11 mouse cellular contexts compared by ENCODE assay signal in genomic region chr5:64030281-64030960, GRCm38 (mm10).
DNase-seq lines count a peak whose midpoint lies in the region; ATAC-seq and TF ChIP-seq lines count a peak whose summit lies in the region.
"Had no signal": no experiment of that assay in that cellular context is flagged by ENCODE, and none has a peak within 500 bp of the region (broad histone marks: within the 10 kb centered on the region; RNA-seq: fewer than 3 reads in every experiment).

No protein-coding gene starts in this region.

- TF ChIP-seq POLR2A in lung, adult 2 months (IDR thresholded peaks at IDR 0.05; ENCODE audit: borderline replicate concordance, extremely low read depth, low read depth, low read length) = no peak

- 92% methylated on average over 6 of the region's 8 CpGs for WGBS in lung, embryonic 16.5 days
- 89% methylated on average over 7 of the region's 8 CpGs for WGBS in lung, adult 2 months

- TF ChIP-seq CTCF in lung, adult 2 months (IDR thresholded peaks at IDR 0.05; ENCODE audit: insufficient read depth, low read length) = no peak

- H3K9ac ChIP-seq in lung, embryonic 16.5 days (ENCODE audit: low read length) = no peak overlapping the region
- H3K9ac ChIP-seq: hindbrain, embryonic 12.5 days had no signal

- no peak overlapping the region for H3K4me2 ChIP-seq in lung, embryonic 16.5 days (ENCODE audit: low read depth, low read length)
- H3K4me2 ChIP-seq: hindbrain, embryonic 12.5 days had no signal

- no peak overlapping the region for H3K4me3 ChIP-seq in lung, embryonic 16.5 days (ENCODE audit: low read length)
- no peak overlapping the region for H3K4me3 ChIP-seq in lung, adult 2 months (replicated peaks; ENCODE audit: extremely low read depth, low read depth, low read length)
- H3K4me3 ChIP-seq: erythroblast, embryonic 14.5 days; hindbrain, embryonic 12.5 days had no signal

- H3K27ac ChIP-seq in lung, embryonic 16.5 days (ENCODE audit: low read length) = peak overlapping the region; percentile 22; the same call in 1 of the 2 replicates
- H3K27ac ChIP-seq: hindbrain, embryonic 12.5 days had no signal

- H3K36me3 ChIP-seq in lung, embryonic 16.5 days (ENCODE audit: control insufficient read depth, insufficient read depth, low read length) = no peaks in the 10 kb centered on the region
- H3K36me3 ChIP-seq: hindbrain, embryonic 12.5 days had no signal

- no peaks in the 10 kb centered on the region for H3K27me3 ChIP-seq in lung, embryonic 16.5 days (ENCODE audit: control insufficient read depth, insufficient read depth, low read depth, low read length)
- H3K27me3 ChIP-seq: hindbrain, embryonic 12.5 days had no signal

- peaks cover 3% of the 10 kb centered on the region; the same call in 1 of the 2 replicates for H3K4me1 ChIP-seq in lung, embryonic 16.5 days (replicated peaks; ENCODE audit: control insufficient read depth, insufficient read depth, low read length)
- peaks cover 4% of the 10 kb centered on the region; the same call in 1 of the 2 replicates for H3K4me1 ChIP-seq in lung, adult 2 months (ENCODE audit: control insufficient read depth, insufficient read depth, low read length)
- H3K4me1 ChIP-seq: hindbrain, embryonic 12.5 days had no signal

- H3K9me3 ChIP-seq in lung, embryonic 16.5 days (ENCODE audit: control insufficient read depth, low read length) = no peaks in the 10 kb centered on the region
- H3K9me3 ChIP-seq: hindbrain, embryonic 12.5 days had no signal

- DNase-seq in cerebellum, adult 11-12 months = peak; percentile 50
- no peak for DNase-seq in cerebellum, postnatal 4 days (ENCODE audit: low spot score in 2 of 2)
- DNase-seq in lung, adult 2 months = no peak
- DNase-seq in neural tube, embryonic 10.5 days (ENCODE audit: extremely low spot score, low spot score) = no peak
- DNase-seq in adrenal gland, postnatal 25 days = no peak

- ATAC-seq in lung, embryonic 16.5 days (ENCODE audit: low read depth) = no peak
- ATAC-seq in inflammation-experienced regulatory T-cells, adult 6 months = peak; percentile 65
- ATAC-seq in neutrophil, adult 5-6 weeks (ENCODE audit: extremely low read depth, insufficient number of reproducible peaks, low FRiP score, poor library complexity, severe bottlenecking) = peak; percentile 32; the same call in 1 of the 2 replicates
- ATAC-seq: midbrain, embryonic 16.5 days had no signal
